Mouse (Mus musculus) lung, postnatal 14 days (tissue): ENCODE data around the gene Hdac4.

Source experiments
- DNase-seq: peaks from one replicate; pipeline ENCODE4 v3.0.0; 2021

Hdac4 gene

DNA sequence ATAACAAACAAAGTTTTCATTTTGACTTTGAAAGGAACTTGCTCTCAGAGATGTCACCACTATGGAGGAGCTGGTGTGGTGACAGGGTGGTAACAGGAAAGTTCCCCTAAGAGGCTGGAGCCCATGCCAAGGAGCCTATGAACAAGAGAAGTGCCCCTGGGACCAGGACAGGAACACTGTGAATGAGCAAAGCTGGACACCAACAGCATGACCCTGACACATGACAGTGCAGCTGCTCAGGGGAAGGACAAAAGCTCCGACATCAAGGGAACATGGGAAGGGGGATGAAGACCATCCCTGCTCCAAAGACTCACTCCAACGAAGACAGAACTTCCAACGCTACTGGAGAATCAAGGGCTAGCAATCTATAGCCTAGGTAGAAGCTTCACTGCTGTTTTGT, 97.0 kb downstream of the Hdac4 start:
- DNase-seq, result no peak

DNA sequence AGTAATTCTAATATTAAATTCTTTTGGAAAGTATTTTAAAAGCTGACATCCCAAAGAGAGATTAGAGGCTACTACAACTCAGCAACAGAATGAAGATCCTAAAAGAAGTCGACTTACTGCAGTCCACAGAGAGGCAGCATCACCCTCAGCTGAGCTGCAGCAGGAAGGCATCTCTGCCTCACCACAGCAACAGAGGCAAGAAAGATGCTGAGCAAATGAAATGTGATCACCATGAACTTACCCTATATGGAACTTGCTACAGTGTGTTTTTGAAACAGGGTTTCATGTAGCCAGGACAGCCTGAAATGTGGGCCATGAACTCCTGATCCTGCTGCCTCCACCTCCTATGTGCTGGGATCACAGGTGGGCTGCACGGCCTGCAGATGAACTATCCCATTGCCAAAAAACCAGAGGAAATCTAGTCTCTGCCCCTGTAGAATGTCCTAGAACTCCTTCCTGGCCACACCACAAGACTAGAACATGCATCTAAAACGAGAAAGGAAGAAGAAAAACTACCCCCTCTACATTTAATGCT, 98.4 kb downstream of the Hdac4 start:
- no peak for DNase-seq

DNA sequence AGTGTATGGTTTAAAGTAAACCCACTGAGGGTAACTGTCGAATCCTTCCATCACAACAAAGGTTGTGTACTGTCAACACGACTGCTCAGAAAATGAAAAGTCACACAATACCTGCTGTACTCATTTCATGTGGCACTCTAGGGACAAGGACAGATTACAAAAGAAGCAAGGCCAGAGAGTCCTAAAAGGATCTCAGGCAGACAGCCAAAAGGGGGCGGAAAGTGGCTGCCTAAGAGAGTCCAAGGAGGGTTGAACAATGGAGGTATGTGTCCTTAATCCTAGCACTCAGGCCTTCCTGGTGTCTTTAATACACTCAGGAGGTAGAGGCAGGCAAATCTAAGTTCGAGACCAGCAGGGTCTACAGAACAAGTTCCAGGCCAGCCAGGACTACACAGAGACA, 103.2 kb downstream of the Hdac4 start:
- no peak for DNase-seq

DNA sequence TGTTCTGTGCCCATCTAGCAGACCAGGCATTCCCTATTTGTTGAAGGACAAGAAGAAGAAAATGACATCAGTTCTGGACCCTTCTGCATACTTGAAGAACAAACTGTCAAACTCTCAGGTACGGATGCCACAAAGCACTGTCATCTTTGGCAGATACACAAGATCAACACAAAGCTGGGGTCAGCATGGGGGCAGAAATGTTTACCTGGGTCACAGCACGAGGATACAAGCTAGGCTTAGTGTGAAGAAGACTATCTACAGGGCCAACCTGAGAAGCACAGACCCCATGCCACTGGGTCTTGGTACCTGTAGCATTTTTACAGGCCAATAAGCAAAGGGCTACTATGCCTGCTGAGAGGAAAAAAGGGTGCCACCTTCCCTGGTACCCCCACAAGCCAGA, 107.7 kb downstream of the Hdac4 start:
- no peak for DNase-seq

DNA sequence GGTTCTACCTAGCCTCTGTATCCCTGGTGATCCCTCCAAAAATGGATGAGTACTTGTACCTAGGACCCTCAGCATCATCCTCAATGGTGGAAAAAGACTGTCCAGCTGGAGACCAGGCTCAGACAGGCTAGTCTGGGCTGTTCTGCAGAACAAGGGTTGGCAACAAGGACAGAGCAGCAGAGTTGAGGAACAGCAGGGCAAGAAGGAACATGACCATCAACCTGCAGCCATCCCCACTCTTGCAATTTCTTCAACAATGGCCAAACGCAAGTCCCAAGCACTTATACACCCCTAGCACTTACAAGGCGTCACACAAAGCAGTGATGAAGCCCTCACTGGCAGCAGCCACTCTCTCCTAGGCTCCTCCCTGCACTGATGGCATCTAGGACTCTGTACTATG, 108.2 kb downstream of the Hdac4 start:
- DNase-seq, result no peak

DNA sequence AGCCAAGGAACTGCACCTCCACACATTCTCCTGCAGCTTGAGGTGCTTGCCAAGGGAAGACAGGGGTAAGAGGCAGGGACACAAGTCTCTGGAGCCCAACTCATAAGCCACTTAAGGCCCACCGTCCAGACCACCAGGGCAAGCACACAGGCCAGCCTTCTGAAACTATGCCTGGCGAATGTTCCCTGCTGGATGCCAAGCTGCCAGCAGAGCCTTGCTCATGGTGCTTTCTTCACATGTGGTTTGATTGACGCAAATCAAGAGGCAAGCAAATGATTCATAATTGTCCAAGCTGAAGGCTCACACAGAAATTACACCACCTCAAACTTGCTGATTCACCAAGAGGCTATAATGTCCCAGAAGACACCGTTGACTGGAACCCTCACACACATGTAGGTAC, 108.7 kb downstream of the Hdac4 start:
- DNase-seq, result no peak

DNA sequence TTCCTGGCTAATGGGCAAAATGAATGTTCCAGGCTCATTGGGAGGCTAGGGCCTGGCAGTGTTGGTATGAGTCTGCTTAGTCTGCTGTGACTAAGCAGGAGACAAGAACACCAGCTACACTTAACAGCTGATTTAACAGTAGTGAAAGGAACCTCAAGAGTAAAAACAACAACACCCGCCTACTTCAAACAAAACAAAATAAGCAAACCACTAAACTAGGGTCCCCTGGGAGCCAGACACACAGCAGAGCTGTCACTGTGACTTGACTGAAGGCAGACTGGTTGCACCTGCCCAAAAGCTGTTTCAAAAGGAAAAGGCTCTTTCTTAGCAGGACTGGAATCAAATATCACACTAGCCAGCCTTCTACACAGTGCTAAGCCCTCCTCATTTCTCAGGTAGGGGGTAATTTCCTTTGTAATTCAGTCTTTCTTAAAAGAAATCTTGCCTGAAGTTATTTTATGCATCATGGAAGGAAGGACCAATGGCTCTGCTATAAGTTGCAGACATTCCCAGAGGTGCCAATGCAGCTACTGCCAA, 109.2 kb downstream of the Hdac4 start:
- DNase-seq, result no peak

DNA sequence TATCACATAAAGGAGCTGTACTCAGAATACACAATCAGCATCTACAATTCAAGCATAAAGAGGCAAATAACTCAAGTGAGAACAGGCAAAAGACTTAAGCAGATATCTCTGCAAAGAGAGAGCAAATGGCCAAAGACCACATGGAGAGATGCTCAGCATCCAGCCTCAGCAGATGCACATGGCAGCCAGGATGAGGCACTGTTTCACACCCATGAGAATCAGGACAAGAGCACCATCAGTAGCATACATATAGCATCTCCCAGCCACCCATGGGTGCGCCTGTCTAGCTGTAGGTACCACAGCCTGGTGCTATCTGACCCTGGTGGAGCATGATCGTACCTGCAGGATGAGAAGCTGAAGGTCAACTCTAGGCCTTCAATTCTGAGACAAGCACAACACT, 110.8 kb downstream of the Hdac4 start:
- DNase-seq, result no peak

DNA sequence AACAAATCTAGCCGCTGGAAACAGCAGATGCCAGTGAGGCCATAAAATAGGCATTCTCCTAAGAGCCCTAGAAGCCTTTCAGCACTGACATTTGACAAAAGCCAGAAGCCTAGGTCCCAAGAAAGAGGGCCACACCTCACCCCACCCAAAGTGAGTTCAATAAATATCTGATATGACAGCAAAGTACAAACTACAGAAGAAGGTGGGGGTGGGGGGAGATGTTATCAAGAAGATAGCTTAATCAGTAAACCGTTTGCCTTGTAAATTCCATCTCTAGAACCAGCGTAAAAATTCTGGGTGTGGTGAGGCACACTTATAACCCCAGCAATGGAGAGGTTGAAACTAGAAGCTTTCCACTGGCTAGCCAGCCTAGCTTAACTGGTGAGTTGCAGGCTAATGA, 111.5 kb downstream of the Hdac4 start:
- no peak for DNase-seq

DNA sequence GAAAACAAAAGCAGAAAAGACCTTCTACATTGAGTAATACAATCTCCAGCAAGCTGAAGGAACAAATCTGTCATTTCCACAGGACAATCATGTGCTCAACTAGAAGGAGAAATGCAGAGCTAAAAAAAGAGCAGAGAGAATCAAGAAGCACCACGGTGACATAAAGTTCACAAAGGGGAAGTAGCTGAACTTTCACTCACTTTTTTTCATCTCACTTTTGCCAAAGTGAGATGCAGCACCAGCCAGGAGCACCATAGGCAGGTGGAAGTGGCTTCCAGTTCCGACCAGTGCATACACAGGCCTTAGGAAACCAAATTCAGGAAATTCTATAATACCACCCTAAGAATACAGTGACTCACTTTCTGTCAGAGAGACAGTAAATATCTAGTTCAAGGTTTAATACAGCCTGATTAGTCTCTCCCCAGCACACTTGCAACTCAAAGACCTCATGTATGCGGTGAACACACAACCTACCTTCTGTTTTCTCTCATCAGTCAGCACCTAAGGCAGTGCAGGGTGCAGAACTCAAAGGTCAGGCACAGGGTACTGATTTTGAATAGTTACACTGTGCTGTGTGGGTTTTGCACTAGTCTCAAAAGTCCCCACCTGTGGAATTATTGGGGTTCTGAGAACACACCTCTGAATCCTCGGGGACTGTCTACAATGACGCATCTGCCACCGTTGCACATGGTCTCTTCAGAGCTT, 112.5 kb downstream of the Hdac4 start:
- DNase-seq, result no peak

DNA sequence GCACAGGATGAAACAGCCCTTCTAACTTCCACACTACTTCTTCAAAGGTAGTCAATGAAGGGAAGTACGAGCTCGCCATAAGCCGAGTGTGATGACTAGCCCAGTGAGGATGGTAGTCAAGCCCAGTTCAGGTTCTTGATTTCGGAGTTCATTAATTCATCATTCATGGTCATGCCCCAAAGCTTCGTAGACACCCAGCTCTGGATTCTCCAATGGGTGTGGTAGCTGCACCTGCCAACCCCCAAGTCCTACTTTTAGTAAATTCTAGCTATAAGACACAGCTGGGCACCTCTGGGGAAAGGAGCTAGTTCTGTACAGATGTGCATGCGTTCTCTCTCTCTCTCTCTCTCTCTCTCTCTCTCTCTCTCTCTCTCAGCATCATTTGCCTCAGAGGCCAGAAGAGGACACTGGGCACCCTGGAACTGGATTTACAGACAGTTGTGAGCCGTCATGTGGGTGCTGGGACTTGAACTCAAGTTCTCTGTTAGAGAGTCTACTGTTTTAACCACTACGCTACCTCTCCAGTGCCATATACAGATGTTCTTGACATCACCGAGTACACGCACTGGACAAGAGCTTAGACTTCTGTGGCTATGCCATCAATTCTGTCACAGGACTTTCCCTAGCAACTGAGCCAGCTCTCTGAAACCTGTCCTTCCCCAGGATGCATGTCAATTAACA, 113.2 kb downstream of the Hdac4 start:
- no peak for DNase-seq

DNA sequence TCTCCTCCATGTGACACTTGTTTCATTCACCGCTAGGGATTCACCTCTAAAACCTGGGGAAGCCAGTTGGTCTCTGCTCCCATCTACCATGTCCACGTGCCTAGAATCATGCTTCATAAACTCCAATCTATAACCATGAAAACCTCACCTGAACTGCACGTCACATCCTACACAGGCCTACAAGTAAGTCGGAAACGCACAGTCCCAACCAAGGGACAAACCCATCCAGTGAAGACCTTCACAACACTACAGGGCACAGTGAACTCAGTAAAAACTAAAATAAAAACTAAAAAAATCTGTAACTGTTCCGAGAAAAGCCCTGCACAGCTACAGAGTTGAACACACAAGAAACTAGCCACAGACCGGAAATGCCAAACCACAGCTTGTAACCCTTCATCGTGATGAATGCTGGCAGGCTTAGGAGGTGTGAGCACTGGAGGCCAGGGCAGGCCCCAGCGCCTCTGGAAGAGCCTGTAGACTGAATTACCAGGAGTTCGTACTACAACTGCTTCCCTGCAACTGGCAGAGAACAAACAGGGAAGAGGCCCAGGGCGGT, 115.4 kb downstream of the Hdac4 start:
- DNase-seq, result peak; percentile 50

DNA sequence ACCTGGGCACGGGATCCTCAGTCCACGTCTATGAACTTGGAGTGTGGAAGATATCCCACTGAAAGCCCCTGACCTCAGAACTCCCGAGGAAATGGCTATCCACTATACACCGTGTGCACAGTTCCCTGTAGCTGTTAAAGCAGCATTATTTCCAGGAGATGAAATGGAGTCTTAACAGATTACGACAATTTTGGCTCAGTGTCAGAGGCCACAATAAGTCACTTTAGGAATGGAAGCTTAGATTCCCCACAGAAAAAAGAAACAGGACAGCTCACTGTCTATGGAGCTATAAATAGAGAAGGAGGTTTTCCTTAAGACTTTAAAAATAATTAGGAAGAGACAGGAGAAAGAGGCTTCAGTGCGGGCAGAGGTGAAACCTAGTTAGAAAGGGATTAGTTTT, 120.2 kb downstream of the Hdac4 start:
- no peak for DNase-seq

DNA sequence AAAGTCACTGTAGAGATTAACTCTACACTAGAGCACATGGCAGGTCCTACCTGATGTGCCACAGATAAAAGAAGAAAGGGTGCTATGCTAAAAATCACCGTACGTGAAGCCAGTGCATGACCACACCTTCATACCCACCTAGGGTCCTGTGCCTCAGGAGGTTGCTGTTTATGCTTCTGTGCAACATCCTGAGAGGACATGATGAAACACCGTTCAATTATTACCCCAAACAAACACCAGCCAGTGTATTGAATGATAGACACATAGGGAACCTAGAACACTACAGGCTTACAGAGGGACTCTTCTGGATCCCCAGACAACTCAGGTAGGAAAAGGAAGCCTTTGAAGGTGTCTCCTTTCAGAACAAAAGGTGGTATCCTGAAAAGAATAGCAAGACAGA, 120.8 kb downstream of the Hdac4 start:
- DNase-seq, result no peak

DNA sequence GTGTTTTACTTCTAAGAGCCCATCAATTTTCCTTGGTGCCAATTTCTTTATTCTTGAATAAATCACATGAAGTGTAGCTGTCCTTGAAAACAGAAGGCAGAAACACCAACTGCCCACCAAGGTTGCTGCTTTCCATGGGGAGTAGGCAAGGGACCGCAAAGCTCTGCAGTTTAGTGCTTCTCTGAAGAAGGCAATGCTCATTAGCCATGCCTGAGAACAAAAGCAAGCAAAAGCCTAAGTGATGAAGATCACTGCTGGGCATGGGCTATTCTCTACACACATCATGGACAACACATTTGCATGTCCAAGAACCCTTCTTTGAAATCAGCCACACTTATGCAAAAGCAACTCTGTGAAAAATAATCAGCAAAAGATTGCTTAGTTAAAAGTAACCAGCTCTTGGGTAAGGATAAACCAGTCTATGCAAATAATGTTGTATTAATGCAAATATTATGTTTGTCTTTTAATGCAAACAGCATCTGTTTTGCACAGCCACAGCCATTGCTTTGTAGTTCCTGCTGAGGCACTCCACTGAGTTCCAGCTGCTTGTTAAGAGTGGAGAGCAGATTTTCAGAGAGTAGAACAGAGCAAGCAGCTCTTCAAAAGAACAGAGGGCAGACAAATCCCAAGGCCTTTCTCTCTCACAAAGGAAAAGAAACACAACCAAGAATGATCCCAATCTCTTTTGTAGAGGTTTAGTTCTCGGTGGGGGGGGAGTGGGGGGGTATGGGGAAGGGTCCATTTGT, 125.4 kb downstream of the Hdac4 start:
- no peak for DNase-seq

DNA sequence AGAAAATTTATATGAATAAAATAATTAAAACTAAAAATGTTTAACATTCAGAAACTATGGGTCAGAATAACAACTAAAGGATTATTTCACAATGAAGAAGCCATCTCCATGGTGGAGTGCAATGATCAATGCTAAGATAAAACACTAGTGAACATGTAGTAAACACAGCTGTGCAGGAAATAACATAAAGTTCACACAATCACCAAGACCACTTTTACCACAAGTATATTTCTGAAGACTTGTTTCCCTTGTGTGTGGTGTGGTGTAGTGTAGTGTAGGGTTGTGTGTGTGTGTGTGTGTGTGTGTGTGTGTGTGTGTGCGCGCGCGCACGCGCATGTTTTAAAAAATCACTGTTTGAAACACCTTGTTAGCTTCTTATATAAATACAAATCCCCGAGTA, 126.0 kb downstream of the Hdac4 start:
- no peak for DNase-seq

DNA sequence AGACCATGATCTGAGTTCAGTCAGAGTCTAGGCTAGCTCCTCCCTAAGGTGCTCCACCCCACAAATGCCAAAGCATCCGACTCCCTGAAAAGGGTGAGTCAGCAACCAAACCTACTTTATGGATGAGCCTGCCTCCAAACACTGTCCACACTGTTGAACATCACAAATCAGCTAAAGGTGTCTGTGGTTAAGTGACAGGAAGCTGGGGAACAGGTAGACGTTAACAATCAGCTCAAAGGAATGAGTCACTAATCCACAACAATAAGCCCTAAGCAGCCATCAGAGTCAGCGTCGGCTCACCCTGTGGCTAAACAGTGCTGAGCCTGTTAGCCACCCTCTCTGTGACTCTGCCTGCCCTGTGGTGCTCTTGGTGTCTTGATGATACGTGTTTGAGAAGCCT, 131.2 kb downstream of the Hdac4 start:
- DNase-seq, result no peak

DNA sequence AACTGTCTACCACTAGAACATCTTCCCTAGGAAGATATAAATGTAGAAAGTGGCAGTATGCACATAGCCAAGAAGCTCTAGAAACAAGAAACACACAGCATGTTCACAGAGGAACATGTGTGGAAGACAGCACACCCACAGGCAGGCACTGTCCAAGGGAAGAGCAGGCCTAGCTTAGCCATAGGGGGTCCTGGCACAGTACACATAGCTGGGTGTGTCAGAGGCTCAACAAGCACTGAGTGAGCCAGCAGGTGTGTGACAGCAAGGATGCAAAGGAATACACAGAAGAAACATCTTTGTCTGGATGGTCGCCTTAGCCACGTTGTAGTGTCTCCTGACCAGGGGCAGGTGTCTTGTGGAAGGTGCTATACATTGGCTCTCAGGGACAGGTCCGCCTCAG, 132.2 kb downstream of the Hdac4 start:
- no peak for DNase-seq

DNA sequence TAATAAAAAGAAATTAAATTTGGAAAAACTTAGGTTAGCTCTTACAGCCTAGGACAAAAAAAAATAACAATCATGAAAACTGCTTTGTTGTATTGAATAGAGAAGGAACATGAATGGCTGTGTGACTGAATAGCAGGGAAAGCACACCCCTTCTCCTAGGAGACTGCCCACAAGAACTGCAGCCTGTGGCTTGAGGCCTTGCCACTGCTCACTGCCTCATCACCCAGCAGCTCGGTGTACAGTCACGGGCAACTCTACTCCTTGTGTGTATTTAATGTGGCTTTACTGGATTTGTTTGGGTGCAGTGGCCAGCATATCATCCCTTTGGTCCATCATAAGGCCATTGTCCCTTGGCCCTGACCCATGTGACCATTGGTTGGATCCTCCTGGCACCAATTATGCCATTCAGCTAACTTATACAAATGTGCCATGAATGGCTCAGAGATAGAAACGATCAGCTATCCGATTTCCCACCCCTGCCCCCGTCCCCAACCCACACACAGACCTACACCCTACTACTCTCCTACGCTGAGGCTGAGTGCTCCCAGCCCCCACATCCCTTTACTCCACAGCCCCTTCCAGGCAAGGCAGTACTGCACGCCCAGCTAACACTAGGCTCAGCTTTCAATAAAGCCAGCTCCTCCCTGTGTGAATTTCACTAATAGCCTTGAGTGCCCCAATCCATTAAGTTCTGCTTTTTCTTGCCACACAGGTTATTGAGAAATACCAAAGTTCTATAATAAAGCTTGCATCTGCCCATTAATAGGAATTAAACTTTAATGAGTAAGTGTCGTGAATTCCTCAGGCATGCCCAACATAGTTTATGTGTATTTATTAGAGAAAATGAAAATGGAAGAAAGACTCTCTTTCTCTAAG, 134.1 kb downstream of the Hdac4 start:
- no peak for DNase-seq

DNA sequence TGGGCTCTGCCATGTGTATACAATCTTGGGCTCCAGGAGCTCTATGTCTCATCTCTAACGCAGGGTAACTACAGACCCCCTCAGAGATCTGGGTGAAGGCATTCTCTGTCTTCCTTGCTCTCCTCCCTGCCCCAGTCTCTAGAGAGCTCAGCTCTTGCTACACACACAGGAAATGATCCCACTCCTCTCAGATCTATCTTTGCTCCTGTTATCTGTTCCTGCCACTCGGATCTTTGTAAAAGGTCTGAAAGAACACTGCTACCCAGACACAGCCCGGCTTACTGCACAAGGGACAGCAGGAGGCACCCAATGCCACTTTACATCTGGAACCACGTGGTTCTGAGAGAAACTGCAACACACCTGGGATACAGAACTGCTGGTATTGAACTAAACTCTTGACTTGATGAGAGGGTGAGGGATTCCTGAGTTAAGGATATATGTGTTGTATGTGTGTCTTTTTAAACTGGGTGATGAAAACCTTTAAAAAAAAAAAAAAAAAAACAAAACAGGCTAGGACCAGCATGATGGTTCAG, 134.9 kb downstream of the Hdac4 start:
- DNase-seq, result no peak

DNA sequence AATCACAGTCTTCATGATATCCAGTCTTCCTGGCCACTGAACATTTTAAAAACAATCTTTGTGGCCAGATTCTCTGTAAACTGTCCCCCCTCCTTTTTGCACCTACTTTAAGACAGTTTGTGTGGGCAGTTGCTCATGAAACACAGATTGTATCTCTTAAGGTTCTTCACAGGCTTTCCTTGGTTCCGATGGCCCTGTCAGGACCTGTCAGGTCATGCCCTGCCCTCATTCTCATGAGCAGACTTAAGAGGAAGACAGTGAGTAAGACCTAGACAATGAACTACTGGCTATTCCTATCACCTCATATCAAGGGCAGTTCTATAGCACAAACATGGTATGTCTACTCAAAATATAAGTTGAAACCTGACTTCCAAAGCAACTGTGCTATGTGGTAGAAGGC, 135.9 kb downstream of the Hdac4 start:
- DNase-seq, result no peak
